Mouse (Mus musculus): ENCODE measurements around the gene Tspan2.
A peak's percentile ranks its signal among the peaks of the same experiment; 100 is the strongest.

The Tspan2 gene

GRCm38 (mm10) chr3:102734313-102735030, at the start of gene Tspan2:
Gene Tspan2, plus strand, starts transcription at chr3:102734529.
- peak; percentile 13 for DNase-seq (ENCODE audit: low read depth, low spot score)

DNA sequence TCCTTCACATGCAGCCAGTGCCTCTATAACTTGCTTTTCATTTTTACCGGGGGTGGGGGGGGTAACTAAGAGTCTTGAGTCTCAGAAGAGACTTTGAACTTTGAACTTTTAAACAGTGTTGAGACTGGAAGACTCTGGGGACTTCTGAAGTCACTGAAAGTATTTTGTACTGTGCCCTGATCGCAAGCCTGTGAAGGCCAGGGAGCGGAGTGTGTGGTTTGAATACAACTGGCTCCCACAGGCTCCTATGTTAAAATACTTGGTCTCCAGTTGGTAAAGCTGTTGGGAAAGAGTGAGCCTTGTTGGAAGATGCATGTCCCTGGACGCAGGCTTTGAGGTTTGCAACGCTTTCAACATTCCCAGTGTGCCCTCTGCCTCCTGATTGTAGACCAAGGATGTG, 47.5 kb upstream of the Tspan2 start:
- no peak for DNase-seq (ENCODE audit: low read depth, low spot score)

DNA sequence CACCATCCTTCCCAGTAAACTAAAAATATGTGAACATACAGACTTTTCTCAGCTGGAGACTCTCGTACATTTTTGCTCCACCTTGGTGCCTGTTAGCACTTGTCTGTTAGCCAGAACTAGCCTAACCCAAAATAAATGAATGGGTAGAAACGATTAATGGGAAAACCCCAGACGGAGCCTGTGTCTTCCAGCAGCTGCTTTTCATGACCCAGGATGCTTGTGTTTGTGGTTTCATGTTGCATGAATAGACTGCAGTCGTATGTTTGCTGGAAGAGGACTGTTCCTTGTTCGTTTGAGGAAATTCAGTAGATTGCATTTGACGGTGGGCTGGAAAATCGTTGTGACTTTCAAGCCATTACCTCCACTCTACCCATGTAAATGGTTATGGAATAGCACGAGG, 46.5 kb upstream of the Tspan2 start:
- no peak for DNase-seq (ENCODE audit: low read depth, low spot score)

GRCm38 (mm10) chr3:102691802-102692484, 42.4 kb upstream of the Tspan2 start:
- DNase-seq (ENCODE audit: low read depth, low spot score) = no peak

GRCm38 (mm10) chr3:102692758-102693325, 41.5 kb upstream of the Tspan2 start:
- no peak for DNase-seq (ENCODE audit: low read depth, low spot score)

GRCm38 (mm10) chr3:102698127-102698526, 36.2 kb upstream of the Tspan2 start:
- no peak for DNase-seq (ENCODE audit: low read depth, low spot score)

DNA sequence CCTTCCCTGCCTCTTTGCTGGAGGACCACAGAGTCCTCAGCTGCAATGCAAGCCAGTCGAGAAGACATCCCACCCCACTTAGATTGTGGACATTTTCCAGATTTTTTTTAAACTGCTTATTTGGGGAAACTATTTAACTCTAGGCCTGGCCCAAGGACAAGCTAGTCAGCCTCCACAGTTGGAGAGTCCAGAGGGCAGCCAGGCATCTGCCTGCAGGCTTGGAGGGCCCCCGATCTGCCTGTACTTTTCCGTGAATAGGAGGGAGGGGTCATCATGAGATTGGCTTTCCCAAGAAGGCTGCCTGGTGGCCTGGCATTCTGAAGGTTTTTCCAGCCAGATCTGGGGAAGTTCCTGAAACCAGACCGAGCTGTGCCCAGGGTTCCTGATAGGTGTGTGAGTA, 33.0 kb upstream of the Tspan2 start:
- no peak for DNase-seq (ENCODE audit: low read depth, low spot score)

DNA sequence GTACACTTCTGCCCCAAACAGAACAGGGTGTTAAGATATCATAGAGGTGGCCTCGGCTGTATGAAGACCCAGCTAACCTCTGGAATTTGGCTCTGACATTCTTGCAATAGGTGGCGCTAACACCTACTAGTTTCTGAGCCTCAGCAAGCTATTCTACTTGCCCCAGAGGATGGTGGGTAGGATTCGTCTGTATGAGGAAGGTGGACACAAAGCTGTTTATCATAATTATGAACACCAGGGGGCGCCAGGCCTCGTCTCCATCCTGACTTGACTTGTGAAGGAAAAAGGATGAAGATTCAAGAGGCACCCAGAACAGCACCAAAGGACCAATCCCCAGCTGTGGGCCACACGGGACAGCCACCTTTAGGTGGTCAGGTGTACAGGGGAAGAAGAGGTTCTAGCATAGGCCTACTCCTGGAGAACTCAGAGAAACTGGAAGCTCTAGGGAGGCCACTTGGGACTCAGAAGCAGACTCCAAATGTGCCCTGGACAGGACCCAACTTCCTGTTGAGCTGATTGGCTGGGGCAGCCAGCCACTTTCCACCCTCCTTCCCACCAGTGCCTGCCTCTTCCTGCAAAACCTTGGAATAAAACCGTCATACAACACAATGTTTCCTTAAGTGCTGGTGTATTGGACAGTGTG, 32.3 kb upstream of the Tspan2 start:
- DNase-seq (ENCODE audit: low read depth, low spot score) = peak; percentile 79

DNA sequence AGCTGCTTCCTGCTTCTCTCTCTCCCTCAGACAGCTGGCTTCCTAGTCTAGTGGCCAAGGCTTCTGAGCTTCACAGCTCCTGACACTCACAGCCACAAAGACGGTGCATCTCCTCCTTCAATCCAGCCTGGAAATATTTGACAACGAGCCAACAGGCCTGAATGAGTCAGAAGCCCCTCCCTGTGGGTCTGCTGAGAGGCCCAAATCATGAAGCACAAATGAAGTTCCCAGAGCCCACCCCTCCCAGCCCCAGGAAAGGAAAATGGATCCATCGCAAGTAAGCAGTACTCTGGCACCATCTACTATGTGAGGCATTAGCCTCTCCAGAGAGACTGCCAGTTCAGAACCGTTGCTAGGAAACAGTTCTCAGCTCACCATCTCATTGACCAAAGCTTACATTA, 30.3 kb upstream of the Tspan2 start:
- DNase-seq (ENCODE audit: low read depth, low spot score) = no peak

GRCm38 (mm10) chr3:102708599-102708998, 25.7 kb upstream of the Tspan2 start:
- no peak for DNase-seq (ENCODE audit: low read depth, low spot score)

- peak; percentile 87 for DNase-seq (ENCODE audit: low read depth, low spot score)
Measured at GRCm38 (mm10) chr3:102715066-102715584, 19.2 kb upstream of the Tspan2 start.

DNA sequence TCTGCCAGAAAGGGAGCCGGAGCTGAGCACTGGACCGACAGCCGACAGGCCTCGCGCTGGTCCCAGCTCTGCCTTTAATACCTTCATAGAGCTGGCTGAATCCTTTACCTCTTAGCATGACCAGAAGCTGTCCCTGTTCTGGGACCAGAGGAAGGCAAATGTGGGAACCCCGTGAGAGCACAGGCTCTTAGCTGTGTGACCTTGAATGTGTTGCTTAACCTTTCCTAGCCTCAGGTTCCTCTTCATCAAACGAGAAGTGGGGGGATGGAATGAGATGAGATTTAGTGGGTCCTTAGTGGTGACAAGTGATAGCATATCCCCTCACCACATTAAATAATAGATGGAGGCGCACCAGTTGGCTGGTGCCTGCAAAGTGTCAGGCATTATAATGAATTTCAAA, 18.5 kb upstream of the Tspan2 start:
- no peak for DNase-seq (ENCODE audit: low read depth, low spot score)

DNA sequence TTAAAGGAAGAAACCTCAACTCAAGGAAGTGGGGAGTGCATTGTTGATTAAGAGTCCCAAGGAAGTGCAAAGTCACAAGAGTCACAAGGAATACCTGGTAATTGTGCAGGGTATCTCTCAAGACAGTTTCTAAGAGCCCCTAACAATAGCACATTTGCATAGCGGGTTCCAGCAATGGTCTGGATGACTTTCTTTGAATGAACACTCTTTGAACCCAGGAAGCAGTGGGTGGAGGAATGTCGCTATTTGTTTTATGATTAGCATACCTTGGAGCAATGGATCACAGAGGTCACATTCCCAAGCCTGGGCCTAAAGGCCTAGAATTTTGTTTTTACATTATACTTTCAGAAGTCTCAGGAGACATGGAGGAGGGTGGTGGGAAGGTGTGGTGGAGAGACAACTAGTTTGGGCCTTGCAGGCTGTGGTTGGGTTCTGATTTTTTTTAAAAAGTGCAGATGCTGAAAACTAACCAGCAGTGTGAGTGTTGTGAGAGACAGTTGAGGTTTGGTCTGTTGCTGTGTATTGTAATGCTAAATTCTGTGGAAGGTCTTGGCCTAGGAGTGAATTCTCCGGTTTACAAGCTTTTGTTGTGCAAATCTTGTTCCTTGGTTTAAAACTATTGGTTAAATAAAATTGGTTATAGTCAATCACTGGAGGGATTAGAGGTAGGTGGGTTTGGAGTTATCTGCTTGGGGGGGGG, 16.6 kb upstream of the Tspan2 start:
- DNase-seq (ENCODE audit: low read depth, low spot score) = no peak

DNA sequence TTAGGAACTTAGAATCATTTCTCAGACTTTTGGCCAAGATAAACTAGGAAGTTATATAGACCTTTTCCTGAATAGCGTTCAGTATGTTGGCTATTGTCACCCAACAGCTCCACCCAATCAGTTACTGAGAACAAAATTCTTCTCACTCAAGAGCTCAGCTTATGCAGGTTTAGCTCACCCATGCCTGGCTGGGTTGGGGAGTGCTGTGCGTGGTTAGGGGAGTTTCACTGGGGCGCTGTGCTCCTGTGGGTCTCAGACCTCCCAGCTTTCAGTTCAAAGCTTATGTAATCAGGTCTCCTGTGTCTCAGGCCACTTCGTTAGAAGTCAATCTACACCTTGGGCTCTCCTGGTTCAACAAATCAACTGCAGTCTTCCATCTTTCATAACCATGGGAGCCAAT, 11.2 kb upstream of the Tspan2 start:
- DNase-seq (ENCODE audit: low read depth, low spot score) = no peak

DNA sequence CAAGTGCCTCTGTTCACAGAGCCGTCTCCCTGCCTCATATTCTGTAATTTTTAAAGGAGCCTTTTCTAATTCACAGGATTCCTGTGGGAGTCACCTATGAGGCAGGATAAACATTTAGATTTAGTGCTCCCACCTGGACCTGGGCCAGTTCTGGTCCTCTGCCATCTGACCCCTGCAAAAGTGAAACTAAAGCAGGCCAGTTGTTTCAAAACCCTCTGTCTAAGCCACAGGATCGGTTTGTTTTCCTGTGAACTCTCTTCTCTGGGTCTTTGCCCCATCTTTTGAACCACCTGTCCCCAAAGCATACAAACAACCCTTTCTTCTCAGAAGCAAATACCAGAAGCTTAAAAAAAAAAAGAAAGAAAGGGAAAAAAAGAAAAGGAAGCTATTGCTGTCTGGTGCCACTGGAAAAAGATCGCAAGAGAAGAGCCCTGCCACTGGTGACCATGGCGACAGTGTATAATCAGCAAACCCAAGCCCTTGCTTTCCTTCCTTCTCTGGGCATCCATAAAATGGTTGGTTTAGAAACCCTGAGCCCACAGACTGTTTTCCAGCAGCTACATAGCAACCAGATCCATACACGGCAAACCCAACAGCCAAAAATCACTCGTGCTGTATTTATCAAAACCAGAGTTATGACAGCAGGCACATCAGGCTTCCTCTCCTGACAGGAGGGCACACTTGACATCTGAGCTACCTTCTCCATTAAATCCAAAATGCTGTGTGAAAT, 10.3 kb upstream of the Tspan2 start:
- peak; percentile 37 for DNase-seq (ENCODE audit: low read depth, low spot score)

- peak; percentile 32 for DNase-seq (ENCODE audit: low read depth, low spot score)
Measured at GRCm38 (mm10) chr3:102724798-102725459, 9.4 kb upstream of the Tspan2 start.

DNA sequence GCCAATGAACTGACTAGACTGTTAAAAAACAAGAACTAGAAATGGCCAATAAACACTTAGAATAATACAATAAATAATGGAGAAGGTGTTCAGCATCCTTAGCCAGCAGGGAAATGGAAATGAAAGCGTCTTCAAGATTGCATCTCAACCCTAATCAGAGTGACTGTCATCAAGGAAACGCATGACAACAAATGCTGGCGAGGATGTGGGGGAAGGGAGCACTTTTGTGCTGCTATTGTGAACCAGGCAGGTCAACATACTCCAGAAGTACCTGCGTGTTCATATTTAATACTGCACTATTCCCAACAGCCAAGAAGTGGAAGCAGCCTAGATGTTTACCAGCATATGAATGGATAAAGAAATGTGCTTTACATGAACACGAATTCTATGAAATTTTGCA, 4.9 kb upstream of the Tspan2 start:
- DNase-seq (ENCODE audit: low read depth, low spot score) = peak; percentile 31

DNA sequence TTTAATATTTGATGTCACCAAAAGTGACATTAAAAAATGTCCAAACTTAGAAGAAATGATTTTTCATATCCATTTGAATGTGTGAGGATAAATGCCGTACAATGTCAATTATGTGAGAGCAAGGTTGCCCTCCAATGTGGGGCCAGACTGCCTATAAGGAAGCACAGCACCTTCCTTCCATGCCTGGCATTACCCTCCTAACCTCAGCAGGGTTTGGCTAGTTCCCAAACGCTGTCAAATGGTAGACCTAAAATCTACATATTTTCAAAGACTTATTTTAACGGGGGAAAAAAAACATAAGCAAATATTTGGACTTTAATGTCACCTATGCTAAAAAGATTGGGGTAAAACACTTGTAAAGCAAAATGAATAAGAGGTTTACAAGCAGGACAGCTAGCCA, 3.2 kb upstream of the Tspan2 start:
- no peak for DNase-seq (ENCODE audit: low read depth, low spot score)

- DNase-seq (ENCODE audit: low read depth, low spot score) = no peak
Measured at GRCm38 (mm10) chr3:102732619-102733018, 1.7 kb upstream of the Tspan2 start.

GRCm38 (mm10) chr3:102733050-102733449, 1.3 kb upstream of the Tspan2 start:
- no peak for DNase-seq (ENCODE audit: low read depth, low spot score)

Measured in CD4-positive helper T cell, adult 2 months (primary cell).